Mouse (Mus musculus): ENCODE measurements around the gene Epm2a. TPM values are rescaled to one million over a fixed set of nuclear protein-coding genes. Genes with fewer than 3 reads are reported as not detected.

The Epm2a gene
- polyA plus RNA-seq (2012; rRNA removed), result 4.2 and 4.6 TPM in 2 replicates

GRCm38 (mm10) chr10:11343205-11344141 lies at the start of gene Epm2a:
TSS of gene Epm2a (plus strand) at chr10:11343404.

Other genes with a start within 250 kb of the Epm2a start
- 14.4 and 16.1 TPM in 2 replicates for gene Shprh, start 194.0 kb upstream of the Epm2a start, polyA plus RNA-seq (2012; rRNA removed)
- gene Fbxo30, start 62.1 kb upstream of the Epm2a start, polyA plus RNA-seq (2012; rRNA removed), result 10.6 and 11.4 TPM in 2 replicates

All from central nervous system, embryonic 14 days (tissue).